In the genomic region with DNA sequence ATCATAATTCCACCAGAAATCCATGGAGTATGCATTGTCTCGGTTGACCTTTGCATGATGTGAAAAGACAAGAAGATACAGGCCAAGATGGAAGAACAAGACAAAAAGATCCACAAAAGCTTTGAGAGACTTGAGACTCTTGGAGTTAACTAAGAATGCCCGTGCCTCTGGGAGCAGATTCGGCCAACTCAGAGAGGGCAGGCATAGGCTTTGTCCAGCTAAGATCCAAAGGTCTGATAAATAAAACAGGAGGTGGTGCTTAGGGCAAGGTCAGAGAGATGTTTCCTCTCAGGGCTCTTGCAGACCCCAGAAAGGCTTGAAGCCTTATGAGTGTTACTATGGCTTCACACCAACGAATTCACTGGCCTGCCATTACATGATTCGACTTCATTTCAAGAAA, we compare ENCODE assay signal across 22 mouse cellular contexts. TPM values are rescaled to one million over a fixed set of nuclear protein-coding genes. Genes with fewer than 3 reads are reported as not detected.
DNase-seq lines count a peak whose midpoint lies in the region; ATAC-seq lines count a peak whose summit lies in the region.
"Had no signal": no experiment of that assay in that cellular context is flagged by ENCODE, and none has a peak within 500 bp of the region (broad histone marks: within the 10 kb centered on the region; RNA-seq: fewer than 3 reads in every experiment).

No protein-coding gene starts in this region.

- H3K9ac ChIP-seq in intestine, embryonic 15.5 days: no peak overlapping the region
- H3K9ac ChIP-seq in intestine, embryonic 16.5 days (ENCODE audit: low read depth, low read length): no peak overlapping the region
- H3K9ac ChIP-seq in liver, embryonic 13.5 days: no peak overlapping the region
- no peak overlapping the region for H3K9ac ChIP-seq in liver, embryonic 11.5 days (ENCODE audit: low read depth, low read length)
- H3K9ac ChIP-seq: embryonic facial prominence, embryonic 12.5 days; heart, embryonic 15.5 days; limb, embryonic 13.5 days; neural tube, embryonic 15.5 days had no signal

- no peak for DNase-seq in liver, embryonic 13.5 days
- no peak for DNase-seq in liver, embryonic 11.5 days (ENCODE audit: low spot score)
- DNase-seq in Muller cell, postnatal 12 days (ENCODE audit: inconsistent ontology term): peak; percentile 11
- DNase-seq in limb, embryonic 10.5 days (ENCODE audit: low spot score): no peak
- DNase-seq in testis, postnatal 10 days (ENCODE audit: low spot score): no peak
- DNase-seq in embryo, embryonic 9.5 days (ENCODE audit: extremely low spot score): no peak
- DNase-seq: adrenal gland, adult 8-10 months; cerebellum, adult 11-12 months; cerebellum, postnatal 36 days; gastrocnemius, postnatal 10 days; heart, adult 2 months; midbrain, embryonic 14.5 days; right cerebral cortex, postnatal 25 days; thymus, postnatal 4 days had no signal

- peaks cover 12% of the 10 kb centered on the region for H3K4me1 ChIP-seq in intestine, embryonic 15.5 days (replicated peaks)
- peaks cover 23% of the 10 kb centered on the region for H3K4me1 ChIP-seq in intestine, embryonic 16.5 days (ENCODE audit: control insufficient read depth, insufficient read depth, low read length)
- peaks cover 16% of the 10 kb centered on the region for H3K4me1 ChIP-seq in liver, embryonic 13.5 days (replicated peaks)
- H3K4me1 ChIP-seq in liver, embryonic 11.5 days (replicated peaks; ENCODE audit: control insufficient read depth, insufficient read depth, low read length): no peaks in the 10 kb centered on the region
- H3K4me1 ChIP-seq in limb, embryonic 10.5 days: peaks cover 30% of the 10 kb centered on the region
- H3K4me1 ChIP-seq: neural tube, embryonic 15.5 days had no signal

- H3K36me3 ChIP-seq in intestine, embryonic 15.5 days: no peaks in the 10 kb centered on the region
- H3K36me3 ChIP-seq in intestine, embryonic 16.5 days (ENCODE audit: control insufficient read depth, insufficient read depth, low read length): no peaks in the 10 kb centered on the region
- H3K36me3 ChIP-seq in liver, embryonic 13.5 days: no peaks in the 10 kb centered on the region
- H3K36me3 ChIP-seq in liver, embryonic 11.5 days (ENCODE audit: control insufficient read depth, insufficient read depth, low read length): no peaks in the 10 kb centered on the region
- no peaks in the 10 kb centered on the region for H3K36me3 ChIP-seq in limb, embryonic 10.5 days
- H3K36me3 ChIP-seq: embryonic facial prominence, embryonic 12.5 days; heart, embryonic 15.5 days; limb, embryonic 13.5 days; neural tube, embryonic 15.5 days had no signal

- 88% methylated on average over 5 of the region's 5 CpGs for WGBS in intestine, embryonic 15.5 days
- WGBS in intestine, embryonic 16.5 days: 89% methylated on average over 5 of the region's 5 CpGs
- 60% methylated on average over 5 of the region's 5 CpGs for WGBS in liver, embryonic 13.5 days (ENCODE audit: insufficient replicate concordance)
- 86% methylated on average over 5 of the region's 5 CpGs for WGBS in liver, embryonic 11.5 days
- 90% methylated on average over 5 of the region's 5 CpGs for WGBS in limb, embryonic 10.5 days

- no peak overlapping the region for H3K4me3 ChIP-seq in intestine, embryonic 15.5 days (replicated peaks)
- no peak overlapping the region for H3K4me3 ChIP-seq in intestine, embryonic 16.5 days (ENCODE audit: low read length)
- H3K4me3 ChIP-seq in liver, embryonic 13.5 days (replicated peaks): no peak overlapping the region
- no peak overlapping the region for H3K4me3 ChIP-seq in liver, embryonic 11.5 days (ENCODE audit: low read depth, low read length)
- H3K4me3 ChIP-seq in limb, embryonic 10.5 days: no peak overlapping the region
- H3K4me3 ChIP-seq: embryonic facial prominence, embryonic 12.5 days; heart, adult 2 months; heart, embryonic 15.5 days; limb, embryonic 13.5 days; myocyte; neural tube, embryonic 15.5 days had no signal

- ATAC-seq in intestine, embryonic 15.5 days: no peak
- ATAC-seq in intestine, embryonic 16.5 days: no peak
- no peak for ATAC-seq in liver, embryonic 13.5 days (ENCODE audit: low read depth)
- ATAC-seq in liver, embryonic 11.5 days (replicated peaks; ENCODE audit: low FRiP score): no peak

- H3K4me2 ChIP-seq in intestine, embryonic 15.5 days (replicated peaks): no peak overlapping the region
- no peak overlapping the region for H3K4me2 ChIP-seq in intestine, embryonic 16.5 days (ENCODE audit: low read depth, low read length)
- H3K4me2 ChIP-seq in liver, embryonic 13.5 days: no peak overlapping the region
- H3K4me2 ChIP-seq in liver, embryonic 11.5 days: no peak overlapping the region
- H3K4me2 ChIP-seq: embryonic facial prominence, embryonic 12.5 days; heart, embryonic 15.5 days; limb, embryonic 13.5 days; neural tube, embryonic 15.5 days had no signal

- H3K27me3 ChIP-seq in intestine, embryonic 15.5 days (replicated peaks): no peaks in the 10 kb centered on the region
- H3K27me3 ChIP-seq in intestine, embryonic 16.5 days (replicated peaks; ENCODE audit: control insufficient read depth, insufficient read depth, low read length): no peaks in the 10 kb centered on the region
- H3K27me3 ChIP-seq in liver, embryonic 13.5 days: no peaks in the 10 kb centered on the region
- H3K27me3 ChIP-seq in liver, embryonic 11.5 days (replicated peaks; ENCODE audit: control insufficient read depth, insufficient read depth, low read length): no peaks in the 10 kb centered on the region
- H3K27me3 ChIP-seq in limb, embryonic 10.5 days (ENCODE audit: low read depth, poor library complexity, severe bottlenecking): no peaks in the 10 kb centered on the region
- H3K27me3 ChIP-seq: CH12.LX; embryonic facial prominence, embryonic 12.5 days; heart, embryonic 15.5 days; limb, embryonic 13.5 days; neural tube, embryonic 15.5 days had no signal

- no peaks in the 10 kb centered on the region for H3K9me3 ChIP-seq in intestine, embryonic 15.5 days
- no peaks in the 10 kb centered on the region for H3K9me3 ChIP-seq in intestine, embryonic 16.5 days (ENCODE audit: control insufficient read depth, low read length)
- no peaks in the 10 kb centered on the region for H3K9me3 ChIP-seq in liver, embryonic 13.5 days (replicated peaks)
- no peaks in the 10 kb centered on the region for H3K9me3 ChIP-seq in liver, embryonic 11.5 days (ENCODE audit: control insufficient read depth, low read length)
- no peaks in the 10 kb centered on the region for H3K9me3 ChIP-seq in limb, embryonic 10.5 days (replicated peaks)
- H3K9me3 ChIP-seq: embryonic facial prominence, embryonic 12.5 days; heart, embryonic 15.5 days; limb, embryonic 13.5 days; neural tube, embryonic 15.5 days had no signal

- H3K27ac ChIP-seq in intestine, embryonic 15.5 days: 0 out of 2 replicates have a peak overlapping the region, but pooled peaks have one; percentile 48
- no peak overlapping the region; the same call in 1 of the 2 replicates for H3K27ac ChIP-seq in intestine, embryonic 16.5 days (ENCODE audit: low read length)
- H3K27ac ChIP-seq in liver, embryonic 13.5 days: peak overlapping the region; percentile 55; the same call in 1 of the 2 replicates
- H3K27ac ChIP-seq in liver, embryonic 11.5 days (ENCODE audit: low read depth, low read length): no peak overlapping the region
- peak overlapping the region; percentile 20 for H3K27ac ChIP-seq in limb, embryonic 10.5 days
- H3K27ac ChIP-seq: embryonic facial prominence, embryonic 12.5 days; heart, adult 2 months; limb, embryonic 13.5 days; neural tube, embryonic 15.5 days had no signal

RNA-seq across cellular contexts. Expression of gene Gclm, which starts 45.3 kb away (rescaled TPM):
- polyA plus RNA-seq in intestine, embryonic 15.5 days (2015; fragmentation: Nextera tagmentation; extraction: Ambion mirVana): 97.7 TPM in 2 replicates
- polyA plus RNA-seq in intestine, embryonic 16.5 days (2015; fragmentation: Nextera tagmentation; extraction: Ambion mirVana): 84.7 and 122 TPM in 2 replicates
- polyA plus RNA-seq in liver, embryonic 13.5 days (2015; fragmentation: Nextera tagmentation; extraction: Ambion mirVana): 455 and 466 TPM in 2 replicates
- 367 and 406 TPM in 2 replicates for polyA plus RNA-seq in liver, embryonic 11.5 days (2014; fragmentation: Nextera tagmentation; extraction: Ambion mirVana)
- polyA plus RNA-seq in limb, embryonic 10.5 days (2016; fragmentation: Nextera tagmentation; extraction: Ambion mirVana): 32.5 and 40.3 TPM in 2 replicates

Comparison
In these comparisons a context has a peak if more than half of its experiments do, and no peak if none do; other contexts are left out.
1. H3K27ac ChIP-seq: peak in intestine, embryonic 15.5 days (single experiment), liver, embryonic 13.5 days (single experiment) and limb, embryonic 10.5 days (single experiment); none in intestine, embryonic 16.5 days (single experiment) and liver, embryonic 11.5 days (single experiment).